Mouse (Mus musculus) heart, postnatal 0 days (tissue): ENCODE measurements around the gene Tmem208. TPM values are rescaled to one million over a fixed set of nuclear protein-coding genes. Genes with fewer than 3 reads are reported as not detected.
A peak's percentile ranks its signal among the peaks of the same experiment; 100 is the strongest.

Experiments used
- ATAC-seq: fragments of 200-750 bp; cut with Nextera tagmentation; 2 replicates; pipeline ENCODE4 v1.8.0; 2017; ENCODE audit warnings: low read depth, moderate number of reproducible peaks, moderate library complexity; ENCODE audit not compliant: insufficient read depth
- DNase-seq: peaks from one replicate; pipeline ENCODE4 v3.0.0-alpha.2; 2016; ENCODE audit warnings: low spot score
- H3K27ac ChIP-seq: fragments of 300-500 bp; sonication (generic); 2 replicates; pipeline ENCODE4 v1.5.1; 2014; ENCODE audit warnings: low read depth, mild to moderate bottlenecking
- H3K27me3 ChIP-seq: fragments of 300-500 bp; sonication (generic); 2 replicates; pipeline ENCODE4 v1.6.1; 2014; ENCODE audit warnings: low read length, mixed read lengths; ENCODE audit not compliant: control insufficient read depth, insufficient read depth
- H3K36me3 ChIP-seq: fragments of 300-500 bp; sonication (generic); replicated peaks from 2 replicates; pipeline ENCODE4 v1.6.1; 2014; ENCODE audit warnings: low read length, mixed read lengths; ENCODE audit not compliant: control insufficient read depth, insufficient read depth
- H3K4me1 ChIP-seq: fragments of 300-500 bp; sonication (generic); 2 replicates; pipeline ENCODE4 v1.6.1; 2014; ENCODE audit warnings: antibody characterized with exemption; ENCODE audit not compliant: control insufficient read depth, insufficient read depth
- H3K4me2 ChIP-seq: fragments of 300-500 bp; sonication (generic); 2 replicates; pipeline ENCODE4 v1.6.1; 2014; ENCODE audit warnings: low read depth, mild to moderate bottlenecking, low read length, moderate library complexity
- H3K4me3 ChIP-seq: fragments of 300-500 bp; sonication (generic); 2 replicates; pipeline ENCODE4 v1.5.1; 2014; ENCODE audit warnings: low read depth, low read length
- H3K9ac ChIP-seq: fragments of 300-500 bp; sonication (generic); replicated peaks from 2 replicates; pipeline ENCODE4 v1.6.1; 2014; ENCODE audit warnings: low read depth, low read length, mixed read lengths
- H3K9me3 ChIP-seq: fragments of 300-500 bp; sonication (generic); replicated peaks from 2 replicates; pipeline ENCODE4 v1.6.1; 2016; ENCODE audit warnings: low read length; ENCODE audit not compliant: control insufficient read depth
- CTCF ChIP-seq: IDR thresholded peaks from 2 replicates; pipeline ENCODE4 v1.5.1; 2016; ENCODE audit warnings: antibody characterized with exemption, control low read depth, low read depth
- EP300 ChIP-seq: IDR thresholded peaks from 2 replicates; pipeline ENCODE4 v1.6.1; 2016; ENCODE audit warnings: antibody characterized with exemption, low read depth
- WGBS: fragments of 180-500 bp; shearing (Covaris S2); extraction: QIAGEN DNeasy Blood & Tissue Kit; methylation state at CpG from one replicate; pipeline ENCODE4 v1.1.7; 2014; 5-methylcytosine and 5-hydroxymethylcytosine counted together
- polyA plus RNA-seq: library from polyadenylated mRNA; unstranded; fragments of >200 nt; fragmentation: Nextera tagmentation; extraction: Ambion mirVana; gene quantifications from 2 replicates; pipeline ENCODE4 v1.2.1, GENCODE M21; 2015
- total RNA-seq: library from RNA; depleted of rRNA; stranded (reverse); fragments of >200 nt; gene quantifications from 2 replicates; pipeline ENCODE4 v1.2.3, GENCODE M21; 2014; ENCODE audit warnings: low replicate concordance

The Tmem208 gene
- total and polyA plus RNA-seq, 2 experiments from 2014 or later: 66.2 to 81.0 TPM

DNA sequence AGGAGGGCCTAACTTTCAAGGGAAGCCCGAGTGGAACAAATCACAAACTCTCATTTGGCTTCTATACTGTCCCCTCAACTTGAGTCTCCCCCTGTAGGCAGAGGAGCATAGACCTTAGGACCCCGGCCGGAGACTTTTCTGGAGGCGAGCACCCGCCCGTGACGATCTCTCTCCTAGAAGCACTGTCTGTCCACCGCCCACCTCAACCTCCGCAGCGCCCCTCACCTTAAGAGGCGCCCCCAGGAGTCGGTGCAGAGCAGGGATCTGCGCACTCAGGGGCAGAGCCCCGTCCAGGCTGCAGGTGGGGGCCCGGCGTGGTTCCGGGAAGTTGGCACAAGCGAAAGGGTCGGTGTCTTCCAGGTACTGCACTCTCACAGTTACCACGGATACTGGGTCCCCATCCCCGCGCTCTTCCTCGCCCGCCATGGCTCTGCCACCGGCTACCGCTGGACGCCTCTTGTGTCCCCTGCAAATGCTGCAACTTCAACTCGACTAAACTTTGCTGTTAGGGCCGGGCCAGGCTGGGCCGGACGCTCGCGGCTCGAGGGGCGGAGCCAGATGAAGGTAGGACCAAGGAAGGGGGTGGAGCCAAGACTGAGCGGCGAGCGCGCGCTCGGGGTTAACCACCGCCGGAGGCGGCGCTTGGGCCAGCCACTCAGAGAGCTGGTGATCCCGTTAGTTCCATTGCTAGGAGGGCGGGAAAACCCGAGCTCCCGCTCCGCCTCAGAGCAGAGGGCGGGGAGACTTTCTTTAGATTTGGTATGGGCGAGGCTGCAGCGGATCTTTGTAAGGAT is 21.5 kb downstream of the Tmem208 start, which contains the start of gene Fhod1:
TSS of gene Fhod1 (minus strand) at position 526 of the 794 bp plus-strand sequence.
- H3K9ac ChIP-seq: peak within 1 kb of the TSS; percentile 67
- no peaks in the 10 kb centered on the region for H3K36me3 ChIP-seq
- peak within 1 kb of the TSS; percentile 79 for H3K4me3 ChIP-seq
- peak within 1 kb of the TSS; percentile 95 for H3K4me2 ChIP-seq
- H3K27ac ChIP-seq: peak within 1 kb of the TSS; percentile 76
- peak; percentile 85 for ATAC-seq
- no peaks in the 10 kb centered on the region for H3K27me3 ChIP-seq
- H3K9me3 ChIP-seq: no peaks in the 10 kb centered on the region
- peak; percentile 97 for DNase-seq
- H3K4me1 ChIP-seq: peaks cover 34% of the 10 kb centered on the region
- under 1% methylated on average over 53 of the region's 53 CpGs for WGBS
- TF ChIP-seq EP300 (no peak), CTCF (no peak)

DNA sequence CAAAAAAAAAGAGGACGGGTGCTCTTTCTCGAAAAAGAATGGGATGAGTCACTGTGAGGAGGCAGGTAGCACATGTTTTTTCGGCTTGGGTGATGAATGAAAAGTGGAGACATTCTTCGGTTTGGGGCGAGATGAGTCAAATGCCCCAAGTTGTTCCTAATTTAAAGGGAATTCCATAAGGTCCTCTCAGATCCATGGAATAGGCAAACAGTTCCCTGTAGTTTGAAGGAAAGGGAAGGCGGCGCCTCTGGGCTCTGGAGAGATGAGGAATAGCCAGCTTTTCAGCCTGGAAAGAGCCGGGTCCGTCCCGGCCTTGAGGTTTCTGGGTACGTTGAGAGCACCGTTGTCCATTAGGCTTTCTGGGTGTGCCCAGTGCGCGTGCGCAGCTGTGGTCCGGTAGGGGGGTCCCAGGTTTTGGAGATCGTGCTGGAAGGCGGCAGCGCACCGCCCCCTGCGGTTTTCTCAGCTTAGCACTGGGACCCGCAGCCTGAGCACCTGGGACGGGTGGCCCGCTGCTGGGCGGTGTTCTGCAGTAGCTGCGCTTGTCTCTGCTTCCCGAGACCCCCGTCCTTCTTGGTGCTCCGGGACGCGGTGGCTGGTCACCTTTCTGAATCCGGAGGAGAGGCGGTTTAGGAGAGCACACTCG is 22.4 kb downstream of the Tmem208 start, which contains the start of gene Slc9a5:
TSS of gene Slc9a5 (plus strand) at position 394 of the 646 bp plus-strand sequence.
- Histone ChIP-seq H3K4me1 (peaks cover 34% of the 10 kb centered on the region), H3K4me2 (peak within 1 kb of the TSS; percentile 95), H3K9me3 (no peaks in the 10 kb centered on the region), H3K4me3 (peak within 1 kb of the TSS; percentile 79), H3K36me3 (no peaks in the 10 kb centered on the region), H3K27me3 (no peaks in the 10 kb centered on the region), H3K27ac (peak within 1 kb of the TSS; percentile 76), H3K9ac (peak within 1 kb of the TSS; percentile 67)
- DNase-seq (no peak), ATAC-seq (no peak)
- no peak for TF ChIP-seq EP300
- TF ChIP-seq CTCF: no peak
- WGBS: under 1% methylated on average over 34 of the region's 34 CpGs

DNA sequence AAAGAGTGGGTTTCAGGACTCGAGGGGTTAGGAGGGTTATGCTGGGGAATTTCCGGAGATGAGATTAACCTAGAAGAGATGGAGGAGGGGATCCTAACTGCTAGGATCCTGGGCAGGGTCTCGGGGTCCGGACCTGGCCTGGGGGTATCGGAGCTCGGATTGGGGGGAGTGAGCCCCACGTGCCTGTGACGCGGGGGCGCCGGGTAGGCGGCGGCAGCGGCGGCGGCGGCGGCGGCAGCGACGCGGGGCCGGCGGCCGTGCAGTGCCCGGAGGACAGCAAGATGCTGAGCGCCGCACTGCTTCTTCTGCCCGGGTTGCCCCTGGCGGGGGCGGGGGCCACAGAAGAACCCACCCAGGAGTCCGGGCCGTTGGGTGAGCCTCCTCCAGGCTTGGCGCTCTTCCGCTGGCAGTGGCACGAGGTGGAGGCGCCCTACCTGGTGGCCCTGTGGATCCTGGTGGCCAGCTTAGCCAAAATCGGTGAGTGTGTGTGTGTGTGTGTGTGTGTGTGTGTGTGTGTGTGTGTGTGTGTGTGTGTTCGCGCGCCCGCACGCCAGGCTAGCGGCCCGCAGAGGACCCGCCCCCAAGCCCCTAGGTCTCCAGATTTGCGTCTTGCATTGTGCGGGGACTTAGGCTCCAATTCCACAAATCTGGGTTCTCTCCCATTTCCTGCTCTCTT is 23.1 kb downstream of the Tmem208 start:
- H3K27ac ChIP-seq: no peak overlapping the region
- no peaks in the 10 kb centered on the region for H3K27me3 ChIP-seq
- H3K4me2 ChIP-seq: peak overlapping the region; percentile 95
- H3K4me1 ChIP-seq: peaks cover 34% of the 10 kb centered on the region
- H3K9me3 ChIP-seq: no peaks in the 10 kb centered on the region
- TF ChIP-seq EP300 (no peak), CTCF (no peak)
- ATAC-seq (no peak), DNase-seq (no peak)
- no peaks in the 10 kb centered on the region for H3K36me3 ChIP-seq
- WGBS: 1% methylated on average over 35 of the region's 48 CpGs
- peak overlapping the region; percentile 79 for H3K4me3 ChIP-seq
- peak overlapping the region; percentile 47 for H3K9ac ChIP-seq

DNA sequence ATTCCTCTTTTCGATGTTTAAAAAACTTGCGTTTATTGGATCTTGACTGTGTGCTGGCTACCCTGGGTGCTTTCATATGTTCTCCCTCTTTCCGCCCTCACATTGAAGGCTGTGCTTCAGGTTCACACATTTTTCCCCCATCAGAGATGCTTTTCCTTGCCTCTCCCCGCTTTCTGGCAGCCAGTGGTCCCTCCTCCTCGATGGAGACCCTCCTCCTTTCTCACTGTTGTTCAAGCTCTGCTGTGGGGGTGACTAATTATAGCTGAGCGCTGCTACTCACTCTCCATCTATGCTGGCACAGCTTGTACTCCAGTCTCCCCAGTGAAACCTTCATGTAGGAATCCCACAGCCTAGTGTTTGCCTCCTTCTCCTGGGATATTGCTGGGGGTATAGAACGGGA is 24.0 kb downstream of the Tmem208 start:
- ATAC-seq: no peak
- WGBS: 21% methylated on average over 7 of the region's 7 CpGs
- Histone ChIP-seq H3K36me3 (no peaks in the 10 kb centered on the region), H3K4me1 (peaks cover 28% of the 10 kb centered on the region), H3K9me3 (no peaks in the 10 kb centered on the region), H3K9ac (no peak overlapping the region), H3K27me3 (no peaks in the 10 kb centered on the region), H3K27ac (no peak overlapping the region), H3K4me2 (peak overlapping the region; percentile 95), H3K4me3 (no peak overlapping the region)
- DNase-seq: no peak
- TF ChIP-seq EP300 (no peak), CTCF (no peak)

DNA sequence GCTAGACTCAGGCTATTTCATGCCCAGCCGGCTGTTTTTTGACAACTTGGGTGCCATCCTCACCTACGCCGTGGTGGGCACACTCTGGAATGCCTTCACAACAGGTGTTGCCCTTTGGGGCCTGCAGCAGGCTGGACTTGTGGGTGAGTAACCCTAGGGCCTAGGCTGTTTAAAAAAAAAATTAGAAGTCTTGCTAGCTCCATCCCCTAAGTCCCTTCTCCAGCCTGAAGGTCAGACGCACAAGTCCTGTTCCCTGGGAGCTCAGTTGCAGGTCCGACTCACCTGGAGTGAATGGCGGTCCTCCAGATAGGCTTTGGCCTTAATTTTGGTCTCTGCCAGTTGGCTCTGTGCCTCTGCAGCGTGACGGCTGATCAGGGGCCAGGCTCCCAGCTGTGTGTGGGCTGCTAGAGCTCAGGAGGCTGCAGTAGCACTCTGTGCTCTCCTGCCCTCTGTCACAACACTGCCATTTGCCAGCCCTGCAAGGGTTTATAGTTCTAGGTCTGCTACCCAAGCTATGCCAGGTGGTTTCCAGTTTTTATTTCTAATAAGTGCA is 27.5 kb downstream of the Tmem208 start:
- H3K27ac ChIP-seq: no peak overlapping the region
- H3K4me2 ChIP-seq: no peak overlapping the region
- H3K27me3 ChIP-seq: no peaks in the 10 kb centered on the region
- ATAC-seq (no peak; the same call in 1 of the 2 replicates), DNase-seq (no peak)
- peaks cover 9% of the 10 kb centered on the region; the same call in 1 of the 2 replicates for H3K4me1 ChIP-seq
- TF ChIP-seq CTCF: no peak
- no peak for TF ChIP-seq EP300
- WGBS: 61% methylated on average over 8 of the region's 8 CpGs
- no peaks in the 10 kb centered on the region for H3K36me3 ChIP-seq
- H3K4me3 ChIP-seq: no peak overlapping the region
- H3K9ac ChIP-seq: no peak overlapping the region
- no peaks in the 10 kb centered on the region for H3K9me3 ChIP-seq
